ENCODE assay signal across 12 mouse cellular contexts in genomic region chr16:50542554-50543333, GRCm38 (mm10). TPM values are rescaled to one million over a fixed set of nuclear protein-coding genes. Genes with fewer than 3 reads are reported as not detected.
DNase-seq lines count a peak whose midpoint lies in the region; ATAC-seq lines count a peak whose summit lies in the region.
"Had no signal": no experiment of that assay in that cellular context is flagged by ENCODE, and none has a peak within 500 bp of the region (broad histone marks: within the 10 kb centered on the region; RNA-seq: fewer than 3 reads in every experiment).

No protein-coding gene starts in this region.

- H3K9me3 ChIP-seq in limb, embryonic 11.5 days (ENCODE audit: control insufficient read depth, low read length), result no peaks in the 10 kb centered on the region
- no peaks in the 10 kb centered on the region for H3K9me3 ChIP-seq in limb, embryonic 10.5 days (replicated peaks)
- H3K9me3 ChIP-seq: limb, embryonic 12.5 days had no signal

- no peaks in the 10 kb centered on the region for H3K4me1 ChIP-seq in limb, embryonic 11.5 days (ENCODE audit: control insufficient read depth, insufficient read depth, low read length)
- H3K4me1 ChIP-seq in limb, embryonic 10.5 days, result no peaks in the 10 kb centered on the region
- H3K4me1 ChIP-seq: limb, embryonic 12.5 days had no signal

- peak; percentile 60 for DNase-seq in embryo, embryonic 10 days (ENCODE audit: low spot score)
- no peak for DNase-seq in embryo, embryonic 9.5 days (ENCODE audit: extremely low spot score)
- DNase-seq in limb, embryonic 11.5 days (ENCODE audit: low spot score), result peak; percentile 18
- DNase-seq in limb, embryonic 10.5 days (ENCODE audit: low spot score), result no peak
- peak; percentile 18 for DNase-seq in ZHBTc4 (ENCODE audit: low read depth, low spot score)
- peak; percentile 20 for DNase-seq in kidney, postnatal 14 days
- no peak for DNase-seq in spleen, adult 12 weeks (ENCODE audit: low spot score)
- DNase-seq: cerebellum, adult 11 months; thymus, postnatal 4 days had no signal

- H3K4me2 ChIP-seq in limb, embryonic 11.5 days (ENCODE audit: low read depth, severe bottlenecking), result no peak overlapping the region
- H3K4me2 ChIP-seq: limb, embryonic 12.5 days had no signal

- ATAC-seq in limb, embryonic 11.5 days (ENCODE audit: insufficient number of reproducible peaks, low FRiP score, low TSS enrichment, low read depth), result no peak
- no peak for ATAC-seq in monocyte, adult 5-6 weeks (replicated peaks; ENCODE audit: insufficient number of reproducible peaks, low FRiP score, low TSS enrichment, poor library complexity, severe bottlenecking)

- H3K27ac ChIP-seq in limb, embryonic 11.5 days (replicated peaks; ENCODE audit: low read depth, low read length), result no peak overlapping the region
- no peak overlapping the region for H3K27ac ChIP-seq in limb, embryonic 10.5 days
- H3K27ac ChIP-seq: limb, embryonic 12.5 days had no signal

- WGBS in limb, embryonic 11.5 days, result 61% methylated on average over 5 of the region's 5 CpGs
- 67% methylated on average over 5 of the region's 5 CpGs for WGBS in limb, embryonic 10.5 days

- H3K36me3 ChIP-seq in limb, embryonic 11.5 days (ENCODE audit: control insufficient read depth, insufficient read depth, low read length), result no peaks in the 10 kb centered on the region
- H3K36me3 ChIP-seq in limb, embryonic 10.5 days, result no peaks in the 10 kb centered on the region
- H3K36me3 ChIP-seq: limb, embryonic 12.5 days had no signal

- no peaks in the 10 kb centered on the region for H3K27me3 ChIP-seq in limb, embryonic 11.5 days (ENCODE audit: control insufficient read depth, insufficient read depth, low read length)
- no peaks in the 10 kb centered on the region for H3K27me3 ChIP-seq in limb, embryonic 10.5 days (ENCODE audit: low read depth, poor library complexity, severe bottlenecking)
- H3K27me3 ChIP-seq: limb, embryonic 12.5 days had no signal

- H3K9ac ChIP-seq in limb, embryonic 11.5 days (ENCODE audit: low read length), result no peak overlapping the region
- H3K9ac ChIP-seq: limb, embryonic 12.5 days had no signal

- H3K4me3 ChIP-seq in limb, embryonic 11.5 days (ENCODE audit: low read depth, low read length), result no peak overlapping the region
- no peak overlapping the region for H3K4me3 ChIP-seq in limb, embryonic 10.5 days
- H3K4me3 ChIP-seq: limb, embryonic 12.5 days had no signal

RNA-seq across cellular contexts. Expression of gene Ccdc54, which starts 48.2 kb away (rescaled TPM):
- polyA plus RNA-seq in limb, embryonic 11.5 days (2014; fragmentation: Nextera tagmentation; extraction: Ambion mirVana), result not detected in 2 replicates
- not detected in 2 replicates for polyA plus RNA-seq in limb, embryonic 10.5 days (2016; fragmentation: Nextera tagmentation; extraction: Ambion mirVana)
- not detected in 3 replicates for total RNA-seq in monocyte, adult 5-6 weeks (2017)
- total RNA-seq: heart, adult 8-10 months had no signal
- polyA plus RNA-seq: limb, embryonic 12.5 days had no signal

Comparison
In these comparisons a context has a peak if more than half of its experiments do, and no peak if none do; other contexts are left out.
1. DNase-seq: peak in embryo, embryonic 10 days (single experiment), limb, embryonic 11.5 days (single experiment), ZHBTc4 (single experiment) and kidney, postnatal 14 days (single experiment); none in embryo, embryonic 9.5 days (single experiment), limb, embryonic 10.5 days (single experiment) and spleen, adult 12 weeks (single experiment).